In genomic region chr1:72226887-72227481, GRCm38 (mm10) we compare ENCODE assay signal across 12 mouse cellular contexts. TPM values are rescaled to one million over a fixed set of nuclear protein-coding genes. Genes with fewer than 3 reads are reported as not detected.
DNase-seq lines count a peak whose midpoint lies in the region; ATAC-seq and TF ChIP-seq lines count a peak whose summit lies in the region.
"Had no signal": no experiment of that assay in that cellular context is flagged by ENCODE, and none has a peak within 500 bp of the region (broad histone marks: within the 10 kb centered on the region; RNA-seq: fewer than 3 reads in every experiment).

No protein-coding gene starts in this region.

- no peak overlapping the region for H3K4me2 ChIP-seq in heart, embryonic 15.5 days
- no peak overlapping the region for H3K4me2 ChIP-seq in lung, embryonic 15.5 days
- peak overlapping the region; percentile 62 for H3K4me2 ChIP-seq in midbrain, embryonic 14.5 days (ENCODE audit: low read length)

- no peak for ATAC-seq in heart, embryonic 15.5 days (replicated peaks; ENCODE audit: insufficient number of reproducible peaks, insufficient read depth, low FRiP score, low read depth)
- ATAC-seq in lung, embryonic 15.5 days (ENCODE audit: borderline replicate concordance, extremely low read depth, low FRiP score, low TSS enrichment) = peak; percentile 6; the same call in 1 of the 2 replicates
- ATAC-seq in G1E (ENCODE audit: extremely low read depth, insufficient number of reproducible peaks, low FRiP score, poor library complexity, severe bottlenecking) = no peak; the same call in 1 of the 2 replicates
- ATAC-seq in midbrain, embryonic 14.5 days (ENCODE audit: low FRiP score, low TSS enrichment) = no peak

- WGBS in heart, embryonic 15.5 days = 46% methylated on average over 4 of the region's 4 CpGs
- WGBS in lung, embryonic 15.5 days = 25% methylated on average over 4 of the region's 4 CpGs
- WGBS in midbrain, embryonic 14.5 days = 62% methylated on average over 4 of the region's 4 CpGs

- 0 out of 2 replicates have a peak overlapping the region, but pooled peaks have one; percentile 37 for H3K27ac ChIP-seq in heart, embryonic 15.5 days
- no peak overlapping the region for H3K27ac ChIP-seq in lung, embryonic 15.5 days
- H3K27ac ChIP-seq in midbrain, embryonic 14.5 days (replicated peaks; ENCODE audit: low read depth, low read length) = no peak overlapping the region

- peaks cover 6% of the 10 kb centered on the region for H3K27me3 ChIP-seq in heart, embryonic 15.5 days
- peaks cover 28% of the 10 kb centered on the region for H3K27me3 ChIP-seq in lung, embryonic 15.5 days
- peaks cover 28% of the 10 kb centered on the region for H3K27me3 ChIP-seq in G1E (ENCODE audit: insufficient read depth, low read length)
- H3K27me3 ChIP-seq in midbrain, embryonic 14.5 days (ENCODE audit: control insufficient read depth, insufficient read depth, low read length) = peaks cover 10% of the 10 kb centered on the region

- no peak for DNase-seq in heart, adult 18-20 months
- no peak for DNase-seq in lung, postnatal 14 days
- DNase-seq in G1E (ENCODE audit: low spot score) = peak; percentile 15
- DNase-seq in midbrain, embryonic 14.5 days = no peak
- no peak for DNase-seq in urinary bladder, postnatal 25 days (ENCODE audit: low spot score)
- DNase-seq in left cerebral cortex, adult 18-20 months (ENCODE audit: low spot score in 2 of 2) = no peak
- DNase-seq: gastrocnemius, postnatal 14 days; right cerebral cortex, adult 18-20 months had no signal

- H3K4me3 ChIP-seq in heart, embryonic 15.5 days = no peak overlapping the region
- no peak overlapping the region for H3K4me3 ChIP-seq in lung, embryonic 15.5 days
- no peak overlapping the region for H3K4me3 ChIP-seq in G1E (ENCODE audit: low read depth, low read length)
- no peak overlapping the region for H3K4me3 ChIP-seq in midbrain, embryonic 14.5 days (replicated peaks; ENCODE audit: low read depth, low read length)

- H3K9ac ChIP-seq in heart, embryonic 15.5 days = no peak overlapping the region
- H3K9ac ChIP-seq in lung, embryonic 15.5 days = no peak overlapping the region
- no peak overlapping the region for H3K9ac ChIP-seq in midbrain, embryonic 14.5 days (replicated peaks; ENCODE audit: low read length)

- H3K4me1 ChIP-seq in heart, embryonic 15.5 days (replicated peaks) = no peaks in the 10 kb centered on the region
- no peaks in the 10 kb centered on the region for H3K4me1 ChIP-seq in lung, embryonic 15.5 days
- peaks cover 21% of the 10 kb centered on the region for H3K4me1 ChIP-seq in G1E (ENCODE audit: insufficient read depth, low read depth, low read length)
- no peaks in the 10 kb centered on the region for H3K4me1 ChIP-seq in midbrain, embryonic 14.5 days (ENCODE audit: control insufficient read depth, insufficient read depth, low read length)

- TF ChIP-seq CTCF in G1E (IDR thresholded peaks at IDR 0.05; ENCODE audit: low read depth, low read length) = no peak

- no peaks in the 10 kb centered on the region for H3K9me3 ChIP-seq in heart, embryonic 15.5 days (replicated peaks)
- H3K9me3 ChIP-seq in lung, embryonic 15.5 days = no peaks in the 10 kb centered on the region
- peaks cover 6% of the 10 kb centered on the region for H3K9me3 ChIP-seq in G1E (replicated peaks)
- H3K9me3 ChIP-seq in midbrain, embryonic 14.5 days (ENCODE audit: control insufficient read depth, low read length) = no peaks in the 10 kb centered on the region

- no peaks in the 10 kb centered on the region for H3K36me3 ChIP-seq in heart, embryonic 15.5 days
- H3K36me3 ChIP-seq in lung, embryonic 15.5 days = no peaks in the 10 kb centered on the region
- H3K36me3 ChIP-seq in G1E (replicated peaks) = no peaks in the 10 kb centered on the region
- no peaks in the 10 kb centered on the region for H3K36me3 ChIP-seq in midbrain, embryonic 14.5 days (ENCODE audit: control insufficient read depth, insufficient read depth, low read length)

RNA-seq across cellular contexts. Expression of gene Mreg, which starts 14.9 kb away (rescaled TPM):
- polyA plus RNA-seq in heart, embryonic 15.5 days (2015; fragmentation: Nextera tagmentation; extraction: Ambion mirVana) = 6.0 and 15.2 TPM in 2 replicates
- 10 to 100 TPM; 36.9 to 39.7 TPM for total RNA-seq in heart, adult 18-20 months (2021)
- polyA plus RNA-seq in lung, embryonic 15.5 days (2015; fragmentation: Nextera tagmentation; extraction: Ambion mirVana) = 2.3 and 4.8 TPM in 2 replicates
- total RNA-seq in G1E (2014; fragmentation: Nextera tagmentation) = not detected in 2 replicates
- total RNA-seq in G1E (2017) = 0.05 and 0.06 TPM in 2 replicates
- not detected in 2 replicates for polyA plus RNA-seq in G1E (2012)
- polyA plus RNA-seq in midbrain, embryonic 14.5 days (2014; fragmentation: Nextera tagmentation; extraction: Ambion mirVana) = 1.9 and 2.3 TPM in 2 replicates
- total RNA-seq in left cerebral cortex, adult 18-20 months (2021) = 1 to 10 TPM; 5.2 to 6.1 TPM

RNA-seq across cellular contexts. Expression of gene Pecr, which starts 57.1 kb away (rescaled TPM):
- polyA plus RNA-seq in heart, embryonic 15.5 days (2015; fragmentation: Nextera tagmentation; extraction: Ambion mirVana) = 21.7 and 23.3 TPM in 2 replicates
- total RNA-seq in heart, adult 18-20 months (2021) = 10 to 100 TPM; 13.4 to 13.6 TPM
- polyA plus RNA-seq in lung, embryonic 15.5 days (2015; fragmentation: Nextera tagmentation; extraction: Ambion mirVana) = 23.0 and 24.8 TPM in 2 replicates
- total RNA-seq in G1E (2014; fragmentation: Nextera tagmentation) (15.6 and 24.0 TPM in 2 replicates), G1E (2017) (10.6 and 13.1 TPM in 2 replicates)
- polyA plus RNA-seq in G1E (2012) = 4.7 and 5.4 TPM in 2 replicates
- 6.3 and 7.7 TPM in 2 replicates for polyA plus RNA-seq in midbrain, embryonic 14.5 days (2014; fragmentation: Nextera tagmentation; extraction: Ambion mirVana)
- 1 to 10 TPM; 5.1 to 6.4 TPM for total RNA-seq in left cerebral cortex, adult 18-20 months (2021)

RNA-seq across cellular contexts. Expression of gene Tmem169, which starts 57.2 kb away (rescaled TPM):
- 0.68 and 3.1 TPM in 2 replicates for polyA plus RNA-seq in heart, embryonic 15.5 days (2015; fragmentation: Nextera tagmentation; extraction: Ambion mirVana)
- total RNA-seq in heart, adult 18-20 months (2021) = not detected
- polyA plus RNA-seq in lung, embryonic 15.5 days (2015; fragmentation: Nextera tagmentation; extraction: Ambion mirVana) = 0.76 and 1.5 TPM in 2 replicates
- total RNA-seq in G1E (2014; fragmentation: Nextera tagmentation) = not detected in 2 replicates
- total RNA-seq in G1E (2017) = 0.12 and 0.33 TPM in 2 replicates
- not detected in 2 replicates for polyA plus RNA-seq in G1E (2012)
- polyA plus RNA-seq in midbrain, embryonic 14.5 days (2014; fragmentation: Nextera tagmentation; extraction: Ambion mirVana) = 33.9 and 36.0 TPM in 2 replicates
- total RNA-seq in left cerebral cortex, adult 18-20 months (2021) = 10 to 100 TPM; 13.7 to 14.1 TPM
- total RNA-seq: common myeloid progenitor, adult 5-6 weeks; heart, postnatal 25 days had no signal
